Mouse (Mus musculus) neutrophil, adult 5-6 weeks (primary cell): ENCODE results near the gene Inip. TPM values are rescaled to one million over a fixed set of nuclear protein-coding genes. Genes with fewer than 3 reads are reported as not detected.

Experiments
- ATAC-seq: fragments of 151-379, 151-347 bp; 2 replicates; pipeline ENCODE4 v1.8.0; 2017; ENCODE audit warnings: mild to moderate bottlenecking, moderate TSS enrichment; ENCODE audit not compliant: insufficient number of reproducible peaks, poor library complexity, low FRiP score, severe bottlenecking; ENCODE audit errors: extremely low read depth
- total RNA-seq: library from RNA; stranded (forward); fragments of 200-1000 nt; gene quantifications from 2 replicates; pipeline ENCODE4 v1.2.3, GENCODE M21; 2017

The Inip gene
- 30.2 and 44.9 TPM in 2 replicates for total RNA-seq

- ATAC-seq: no peak
Observed at GRCm38 (mm10) chr4:59801489-59801888, at the start of gene Inip. TSS of gene Inip (minus strand) at chr4:59801589.

GRCm38 (mm10) chr4:59850181-59850580 lies 48.8 kb upstream of the Inip start:
- peak; percentile 82 for ATAC-seq

GRCm38 (mm10) chr4:59847447-59847846 lies 46.1 kb upstream of the Inip start:
- no peak for ATAC-seq

GRCm38 (mm10) chr4:59845245-59845637 lies 43.9 kb upstream of the Inip start:
- no peak for ATAC-seq

GRCm38 (mm10) chr4:59844460-59845244 lies 43.3 kb upstream of the Inip start:
- 0 out of 2 replicates have a peak, but pooled peaks have one; percentile 18 for ATAC-seq

- no peak for ATAC-seq
Observed at GRCm38 (mm10) chr4:59837659-59838058, 36.3 kb upstream of the Inip start.

- ATAC-seq: no peak
Observed at GRCm38 (mm10) chr4:59832810-59833209, 31.4 kb upstream of the Inip start.

- ATAC-seq: no peak
Observed at GRCm38 (mm10) chr4:59831038-59831437, 29.6 kb upstream of the Inip start.

- no peak for ATAC-seq
Observed at GRCm38 (mm10) chr4:59829072-59829471, 27.7 kb upstream of the Inip start.

- ATAC-seq: no peak
Observed at GRCm38 (mm10) chr4:59826381-59826780, 25.0 kb upstream of the Inip start.

GRCm38 (mm10) chr4:59825634-59826033 lies 24.2 kb upstream of the Inip start:
- peak; percentile 66 for ATAC-seq

GRCm38 (mm10) chr4:59824860-59825259 lies 23.5 kb upstream of the Inip start:
- ATAC-seq: no peak

- no peak for ATAC-seq
Observed at GRCm38 (mm10) chr4:59823470-59823869, 22.1 kb upstream of the Inip start.

- ATAC-seq: peak; percentile 53
Observed at GRCm38 (mm10) chr4:59822119-59822518, 20.7 kb upstream of the Inip start.

- no peak for ATAC-seq
Observed at GRCm38 (mm10) chr4:59821516-59821915, 20.1 kb upstream of the Inip start.

- no peak for ATAC-seq
Observed at GRCm38 (mm10) chr4:59819477-59820022, 18.2 kb upstream of the Inip start.

- ATAC-seq: no peak
Observed at GRCm38 (mm10) chr4:59819054-59819472, 17.7 kb upstream of the Inip start.

GRCm38 (mm10) chr4:59818498-59818897 lies 17.1 kb upstream of the Inip start:
- no peak for ATAC-seq

GRCm38 (mm10) chr4:59817790-59818189 lies 16.4 kb upstream of the Inip start:
- ATAC-seq: no peak

GRCm38 (mm10) chr4:59816477-59816876 lies 15.1 kb upstream of the Inip start:
- no peak for ATAC-seq

- no peak for ATAC-seq
Observed at GRCm38 (mm10) chr4:59816016-59816415, 14.6 kb upstream of the Inip start.
